Mouse (Mus musculus) forebrain, postnatal 0 days (tissue): ENCODE results near the gene Adat2. TPM values are rescaled to one million over a fixed set of nuclear protein-coding genes. Genes with fewer than 3 reads are reported as not detected.
A peak's percentile ranks its signal among the peaks of the same experiment; 100 is the strongest.

Source experiments
- ATAC-seq: fragments of 200-750 bp; cut with Nextera tagmentation; 2 replicates; pipeline ENCODE4 v1.8.0; 2017; ENCODE audit warnings: mild to moderate bottlenecking, moderate library complexity
- DNase-seq: peaks from one replicate; pipeline ENCODE4 v3.0.0-alpha.2; 2015
- H3K27ac ChIP-seq: fragments of 300-500 bp; sonication (generic); 2 replicates; pipeline ENCODE4 v1.5.1; 2014; ENCODE audit warnings: low read depth, mild to moderate bottlenecking, antibody characterized with exemption, low read length, moderate library complexity, mixed read lengths
- H3K27me3 ChIP-seq: fragments of 300-500 bp; sonication (generic); 2 replicates; pipeline ENCODE4 v1.6.1; 2014; ENCODE audit warnings: mild to moderate bottlenecking, low read length, mixed read lengths; ENCODE audit not compliant: insufficient read depth
- H3K36me3 ChIP-seq: fragments of 300-500 bp; sonication (generic); 2 replicates; pipeline ENCODE4 v1.6.1; 2014; ENCODE audit warnings: mild to moderate bottlenecking, moderate library complexity; ENCODE audit not compliant: insufficient read depth
- H3K4me1 ChIP-seq: fragments of 300-500 bp; sonication (generic); 2 replicates; pipeline ENCODE4 v1.6.1; 2014; ENCODE audit warnings: antibody characterized with exemption; ENCODE audit not compliant: insufficient read depth
- H3K4me2 ChIP-seq: fragments of 300-500 bp; sonication (generic); 2 replicates; pipeline ENCODE4 v1.6.1; 2014; ENCODE audit warnings: low read depth, mild to moderate bottlenecking, moderate library complexity
- H3K4me3 ChIP-seq: fragments of 300-500 bp; sonication (generic); 2 replicates; pipeline ENCODE4 v1.5.1; 2014; ENCODE audit warnings: low read depth, low read length, mixed read lengths
- H3K9ac ChIP-seq: fragments of 300-500 bp; sonication (generic); 2 replicates; pipeline ENCODE4 v1.6.1; 2014; ENCODE audit warnings: mild to moderate bottlenecking
- H3K9me3 ChIP-seq: fragments of 300-500 bp; sonication (generic); 2 replicates; pipeline ENCODE4 v1.6.1; 2016; ENCODE audit warnings: low read length
- CTCF ChIP-seq: sonication (generic); IDR thresholded peaks from 2 replicates; pipeline ENCODE4 v1.5.1; 2016; ENCODE audit warnings: antibody characterized with exemption, control low read depth, low read depth
- WGBS: fragments of 180-500 bp; shearing (Covaris S2); extraction: QIAGEN DNeasy Blood & Tissue Kit; methylation state at CpG from one replicate; pipeline ENCODE4 v1.1.7; 2014; 5-methylcytosine and 5-hydroxymethylcytosine counted together
- polyA plus RNA-seq: library from polyadenylated mRNA; unstranded; fragments of >200 nt; fragmentation: Nextera tagmentation; extraction: Ambion mirVana; gene quantifications from 2 replicates; pipeline ENCODE4 v1.2.1, GENCODE M21; 2015
- total RNA-seq: library from RNA; depleted of rRNA; stranded (reverse); fragments of >200 nt; gene quantifications from 2 replicates; pipeline ENCODE4 v1.2.3, GENCODE M21; 2014; rRNA removed

The Adat2 gene
- 4.1 and 6.0 TPM in 2 replicates for total RNA-seq
- polyA plus RNA-seq: 2.0 and 2.2 TPM in 2 replicates

DNA sequence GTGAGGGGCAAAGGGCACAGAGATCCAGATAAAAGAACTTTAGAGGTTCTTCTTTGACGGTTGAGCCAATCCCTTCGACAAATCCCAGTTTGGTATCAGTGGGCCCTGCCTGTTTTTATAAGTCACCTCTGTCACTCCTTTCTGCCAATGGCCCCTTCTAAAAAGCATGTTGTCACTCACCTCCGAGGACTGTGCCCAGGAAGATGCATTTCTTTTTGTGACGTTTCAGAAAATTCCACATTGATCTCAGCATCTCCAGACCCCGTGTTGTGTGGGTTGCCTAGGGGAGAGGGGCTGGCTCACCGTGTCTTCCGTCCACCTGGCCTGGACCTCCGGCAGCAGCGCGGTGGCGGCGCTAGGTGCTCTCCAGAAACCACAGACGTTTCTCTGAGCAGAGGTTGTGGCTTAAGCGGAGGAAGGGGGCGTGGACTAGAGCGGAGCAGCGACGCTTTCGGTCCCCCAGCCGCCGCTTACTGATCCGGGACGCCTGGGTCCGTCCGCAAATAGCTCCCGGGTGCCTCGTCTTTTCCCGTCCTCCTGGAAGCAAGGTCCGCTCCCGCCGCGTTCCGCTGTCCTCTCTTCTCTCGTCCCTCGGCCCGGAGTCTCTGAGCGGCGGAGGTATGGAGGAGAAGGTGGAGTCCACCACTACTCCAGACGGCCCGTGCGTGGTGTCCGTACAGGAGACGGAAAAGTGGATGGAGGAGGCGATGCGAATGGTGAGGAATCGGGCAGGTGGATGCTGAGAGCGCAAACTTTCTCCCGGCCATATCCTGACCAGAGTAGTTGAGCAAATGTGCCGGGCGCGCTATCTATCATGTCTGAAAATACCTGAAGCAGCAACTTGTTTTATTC is at the start of gene Adat2, which contains the start of gene Pex3:
Gene Adat2 (plus strand): TSS at position 249 of the 852 bp plus-strand sequence.
Gene Pex3 (minus strand): TSS at position 497 of the 852 bp plus-strand sequence.
- H3K4me1 ChIP-seq: peaks cover 5% of the 10 kb centered on the region; the same call in 1 of the 2 replicates
- H3K27ac ChIP-seq: peak within 1 kb of the TSS; percentile 74
- H3K27me3 ChIP-seq: no peaks in the 10 kb centered on the region
- H3K36me3 ChIP-seq: no peaks in the 10 kb centered on the region
- H3K9me3 ChIP-seq: no peaks in the 10 kb centered on the region
- peak; percentile 98 for ATAC-seq
- WGBS: under 1% methylated on average over 51 of the region's 51 CpGs
- H3K4me2 ChIP-seq: peak within 1 kb of the TSS; percentile 73
- peak within 1 kb of the TSS; percentile 76 for H3K9ac ChIP-seq
- peak; percentile 91 for DNase-seq
- TF ChIP-seq CTCF: 0 out of 2 replicates have a peak, but pooled peaks have one; percentile 7
- H3K4me3 ChIP-seq: peak within 1 kb of the TSS; percentile 69

DNA sequence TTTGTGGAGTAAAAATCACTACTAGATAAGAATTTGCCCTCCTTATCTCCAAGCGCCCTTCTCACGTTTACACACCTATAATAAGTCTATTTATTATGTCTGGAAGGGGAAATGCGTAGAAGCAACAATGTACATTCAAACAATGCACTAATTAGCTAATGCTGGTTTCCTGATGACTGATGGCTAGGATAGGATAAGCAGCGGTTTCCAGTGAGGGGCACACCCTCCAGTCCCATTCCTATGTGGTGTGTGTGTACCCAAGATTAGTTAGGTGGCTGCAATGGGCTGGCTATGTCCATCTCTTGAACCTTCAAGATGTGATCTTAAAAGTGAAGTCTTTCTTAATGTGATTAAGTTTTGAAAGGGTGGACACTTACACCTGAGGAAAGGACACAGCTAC is 30.8 kb upstream of the Adat2 start:
- DNase-seq: no peak
- H3K4me3 ChIP-seq: no peak overlapping the region
- H3K9me3 ChIP-seq: no peaks in the 10 kb centered on the region
- H3K4me2 ChIP-seq: no peak overlapping the region
- ATAC-seq: no peak
- H3K36me3 ChIP-seq: peaks cover 5% of the 10 kb centered on the region; the same call in 1 of the 2 replicates
- H3K27me3 ChIP-seq: no peaks in the 10 kb centered on the region
- 86% methylated on average over 4 of the region's 4 CpGs for WGBS
- H3K27ac ChIP-seq: no peak overlapping the region
- no peak overlapping the region for H3K9ac ChIP-seq
- H3K4me1 ChIP-seq: no peaks in the 10 kb centered on the region
- no peak for TF ChIP-seq CTCF

DNA sequence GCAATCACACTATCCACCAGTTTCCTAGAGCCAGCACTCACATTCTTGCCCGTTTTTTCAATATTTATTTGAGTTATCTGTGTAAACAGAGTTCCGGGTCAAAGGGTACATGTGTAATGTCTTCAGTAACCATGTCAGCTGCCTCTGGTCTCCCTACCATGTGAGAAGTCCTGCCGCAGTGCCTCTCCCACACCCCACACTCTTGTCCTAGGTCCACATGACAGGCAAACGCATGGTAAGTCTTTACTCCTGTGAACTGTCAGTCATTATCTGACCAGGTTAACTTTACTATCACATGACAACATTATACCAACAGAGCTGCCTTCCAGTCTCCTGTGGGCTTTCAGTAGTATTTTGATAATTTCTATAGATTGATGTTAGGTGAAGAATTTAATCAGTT is 24.5 kb upstream of the Adat2 start:
- no peak for TF ChIP-seq CTCF
- no peaks in the 10 kb centered on the region for H3K27me3 ChIP-seq
- H3K4me3 ChIP-seq: no peak overlapping the region
- H3K9ac ChIP-seq: no peak overlapping the region
- no peaks in the 10 kb centered on the region for H3K4me1 ChIP-seq
- H3K4me2 ChIP-seq: no peak overlapping the region
- H3K27ac ChIP-seq: no peak overlapping the region
- no peak for ATAC-seq
- peaks cover 30% of the 10 kb centered on the region for H3K36me3 ChIP-seq
- no peak for DNase-seq
- 87% methylated on average over 4 of the region's 4 CpGs for WGBS
- no peaks in the 10 kb centered on the region for H3K9me3 ChIP-seq

DNA sequence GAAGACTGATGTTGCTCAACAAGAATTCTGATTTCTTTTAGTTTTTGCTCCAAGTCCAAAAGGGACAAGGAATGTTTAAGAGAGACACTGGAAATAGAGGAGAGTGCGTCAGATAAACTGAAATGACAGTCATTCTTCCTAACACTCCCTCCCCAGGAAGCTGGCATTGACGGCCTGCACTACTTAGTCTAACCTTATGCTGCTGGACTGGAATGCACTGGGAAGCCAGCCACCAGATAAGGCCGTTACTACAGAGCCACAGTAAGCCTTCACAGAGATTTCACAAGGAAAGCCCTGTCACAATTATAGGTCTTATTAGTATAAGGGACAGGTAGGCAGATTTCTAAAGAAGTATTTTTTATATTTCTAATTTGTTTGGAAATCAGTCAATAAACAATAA is 17.9 kb upstream of the Adat2 start:
- Histone ChIP-seq H3K27me3 (no peaks in the 10 kb centered on the region), H3K4me3 (no peak overlapping the region), H3K27ac (no peak overlapping the region), H3K9ac (no peak overlapping the region), H3K9me3 (no peaks in the 10 kb centered on the region), H3K4me2 (no peak overlapping the region), H3K36me3 (peaks cover 43% of the 10 kb centered on the region), H3K4me1 (no peaks in the 10 kb centered on the region)
- DNase-seq (no peak), ATAC-seq (no peak)
- 88% methylated on average over 3 of the region's 3 CpGs for WGBS
- no peak for TF ChIP-seq CTCF

DNA sequence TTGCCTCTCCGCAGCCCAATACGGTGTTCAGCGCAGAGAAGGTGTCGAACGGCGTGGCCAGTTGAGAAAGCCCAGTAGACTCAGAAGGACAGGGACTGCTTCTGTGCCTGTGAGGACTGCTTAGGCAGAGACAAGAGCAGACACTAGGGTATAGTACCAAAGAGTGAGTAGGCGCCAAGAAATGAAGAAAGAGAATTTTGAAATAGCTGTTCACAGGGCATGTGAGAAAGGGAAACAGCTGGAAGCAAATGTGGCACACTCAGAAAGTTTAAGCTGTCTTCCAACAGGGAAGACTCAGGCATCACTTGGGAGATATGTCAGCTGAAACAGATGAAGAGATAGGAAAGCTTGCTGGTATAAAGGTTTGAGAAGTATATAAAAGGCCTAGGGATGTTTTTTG is 16.0 kb upstream of the Adat2 start:
- Histone ChIP-seq H3K9me3 (no peaks in the 10 kb centered on the region), H3K27me3 (no peaks in the 10 kb centered on the region), H3K4me1 (no peaks in the 10 kb centered on the region), H3K27ac (no peak overlapping the region), H3K4me3 (no peak overlapping the region), H3K4me2 (no peak overlapping the region), H3K36me3 (peaks cover 36% of the 10 kb centered on the region), H3K9ac (no peak overlapping the region)
- TF ChIP-seq CTCF: no peak
- ATAC-seq: no peak
- no peak for DNase-seq
- 94% methylated on average over 7 of the region's 7 CpGs for WGBS

DNA sequence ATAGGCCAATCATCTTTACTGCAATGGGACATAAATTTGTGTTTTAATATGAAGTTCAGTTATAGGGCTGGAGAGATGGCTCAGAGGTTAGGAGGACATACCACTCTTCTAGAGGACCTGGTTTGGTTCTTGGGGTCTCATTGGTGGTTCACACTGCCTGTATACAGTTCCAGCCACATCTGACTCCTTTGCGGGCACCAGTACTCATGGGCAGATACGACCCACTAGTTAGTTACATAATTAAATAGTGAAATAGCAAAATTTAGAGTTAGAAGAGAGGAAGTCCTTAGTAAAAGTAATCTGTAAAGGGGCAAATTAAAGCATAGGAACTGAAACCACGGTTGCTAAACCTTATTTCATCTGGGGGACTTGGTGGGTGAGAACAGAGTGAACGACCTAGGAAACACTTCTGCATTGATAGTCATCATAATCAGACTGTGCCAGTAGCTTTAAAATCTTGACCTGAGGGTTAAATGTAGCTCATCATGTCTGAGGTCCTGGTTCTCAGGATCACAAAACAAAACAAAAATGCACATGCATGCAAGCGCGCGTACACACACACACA is 12.8 kb upstream of the Adat2 start:
- WGBS: 94% methylated on average over 7 of the region's 7 CpGs
- Histone ChIP-seq H3K4me1 (no peaks in the 10 kb centered on the region), H3K9me3 (no peaks in the 10 kb centered on the region), H3K4me2 (no peak overlapping the region), H3K36me3 (peaks cover 36% of the 10 kb centered on the region), H3K4me3 (no peak overlapping the region), H3K27me3 (no peaks in the 10 kb centered on the region), H3K9ac (no peak overlapping the region), H3K27ac (no peak overlapping the region)
- ATAC-seq (no peak), DNase-seq (no peak)
- TF ChIP-seq CTCF: no peak

DNA sequence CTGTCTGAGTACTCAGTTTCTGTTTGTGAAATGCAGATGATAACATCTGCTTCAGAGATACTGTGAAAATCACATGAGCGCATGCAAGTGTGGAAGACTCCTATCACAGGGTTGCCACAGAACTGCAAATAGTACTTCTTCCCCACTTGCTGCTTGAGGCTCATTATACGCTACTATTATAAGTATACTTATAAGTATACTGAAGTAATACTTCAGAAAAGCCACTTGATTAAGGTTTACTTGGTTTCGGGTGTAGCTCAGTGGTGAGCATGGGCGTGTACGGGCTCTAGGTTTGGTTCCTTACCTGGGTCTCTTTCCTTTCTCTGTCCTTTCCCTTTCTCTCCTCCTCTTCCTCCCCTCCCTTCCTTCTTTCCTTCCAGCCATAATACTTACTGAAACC is 11.0 kb upstream of the Adat2 start:
- Histone ChIP-seq H3K4me3 (no peak overlapping the region), H3K9me3 (no peaks in the 10 kb centered on the region), H3K4me1 (no peaks in the 10 kb centered on the region), H3K27ac (no peak overlapping the region), H3K4me2 (no peak overlapping the region), H3K9ac (no peak overlapping the region), H3K27me3 (no peaks in the 10 kb centered on the region), H3K36me3 (peaks cover 30% of the 10 kb centered on the region)
- no peak for TF ChIP-seq CTCF
- 94% methylated on average over 5 of the region's 5 CpGs for WGBS
- no peak for ATAC-seq
- DNase-seq: no peak
